Mouse (Mus musculus): ENCODE measurements at regions not wholly inside any gene's neighbourhood (a gene's known extent, or its start where the extent isn't known, plus 50 kb on each side); places are given as distances from the start of the nearest gene placed in this dataset.

DNA sequence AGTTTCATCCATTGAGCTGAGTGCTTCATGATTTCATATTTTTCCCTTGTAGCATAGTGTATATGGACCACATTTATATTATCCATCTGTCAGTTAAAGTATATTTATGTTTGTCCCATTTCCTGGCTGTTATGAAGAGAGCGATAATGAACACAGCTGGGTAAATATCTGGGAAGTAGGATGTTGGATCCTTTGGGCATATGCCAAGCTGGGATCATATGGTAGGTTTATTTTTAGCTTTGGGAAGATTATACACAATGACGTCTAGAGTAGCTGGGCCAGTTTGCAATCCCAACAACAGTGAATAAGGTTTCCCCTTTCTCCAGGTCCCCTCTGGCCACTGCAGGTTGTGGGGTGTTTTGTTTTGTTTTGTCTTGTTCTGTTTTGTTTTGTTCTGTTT, 164.5 kb downstream of the Gm765 start:
- no peak for DNase-seq (ENCODE audit: low spot score in 2 of 2)

DNA sequence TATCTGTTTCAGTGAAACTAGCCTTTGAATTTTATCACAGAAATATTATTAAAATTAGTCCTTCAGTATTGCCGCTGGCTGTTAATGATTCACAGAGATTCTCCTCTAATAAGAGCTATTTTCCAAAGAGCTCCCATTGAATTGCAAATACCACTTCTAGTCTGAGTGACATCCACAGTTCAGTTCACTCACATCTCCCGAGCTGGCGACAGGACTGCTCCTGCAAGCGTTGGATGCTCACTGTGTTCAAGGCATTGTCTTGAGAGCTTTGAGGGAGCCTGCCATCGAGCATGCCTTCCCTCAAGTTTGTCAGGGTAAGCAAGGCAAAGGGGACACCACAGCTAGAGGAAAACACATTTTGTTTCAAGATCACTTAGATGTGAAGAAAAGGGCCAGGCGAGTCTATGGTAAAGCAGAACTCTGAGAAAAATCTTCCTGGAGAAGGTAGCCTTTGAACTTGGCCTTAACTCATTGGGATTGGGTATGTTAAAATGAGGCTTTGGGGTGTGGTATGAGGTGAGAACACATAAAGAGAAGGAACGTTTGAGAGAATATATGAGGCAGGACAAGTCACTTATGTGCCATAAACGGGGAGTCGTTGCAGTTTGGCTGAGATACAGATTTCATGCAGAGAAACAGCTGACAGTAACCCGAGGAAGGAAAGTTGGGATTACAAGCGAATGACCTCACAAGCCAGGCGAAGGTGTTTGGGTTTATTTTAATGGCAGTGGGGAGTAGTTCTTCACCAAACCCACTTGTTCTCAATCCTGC, 193.3 kb downstream of the Gm765 start:
- DNase-seq (ENCODE audit: low spot score in 2 of 2), result no peak

- DNase-seq (ENCODE audit: low spot score in 2 of 2), result no peak
Observed at GRCm38 (mm10) chr6:98147855-98148254, 194.7 kb downstream of the Gm765 start.

DNA sequence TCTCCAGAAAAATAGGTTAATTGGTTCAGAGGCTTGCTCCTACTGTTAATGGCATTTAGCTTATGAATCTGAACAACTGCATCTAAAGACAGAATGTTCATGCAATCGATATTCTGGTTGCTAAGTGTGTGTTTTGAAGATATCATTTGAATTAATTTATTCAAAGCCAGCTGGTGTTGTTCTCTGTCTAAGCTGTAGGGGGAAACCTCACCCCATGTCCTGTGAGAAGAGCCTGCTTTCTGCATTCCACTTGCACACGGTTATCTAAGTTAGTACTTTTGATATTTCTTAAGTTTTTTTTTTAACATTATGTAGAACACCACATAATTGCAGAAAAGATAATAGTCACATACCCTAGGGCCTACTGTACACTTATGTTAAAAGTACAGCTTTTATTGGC, 209.6 kb downstream of the Gm765 start:
- DNase-seq (ENCODE audit: low spot score in 2 of 2), result peak; percentile 78 to 79

GRCm38 (mm10) chr6:98125434-98125833, 217.1 kb downstream of the Gm765 start:
- no peak for DNase-seq (ENCODE audit: low spot score in 2 of 2)

- DNase-seq (ENCODE audit: low spot score in 2 of 2), result no peak
Observed at GRCm38 (mm10) chr6:98118355-98119150, 224.0 kb downstream of the Gm765 start.

- no peak for DNase-seq (ENCODE audit: low spot score in 2 of 2)
Observed at GRCm38 (mm10) chr6:98114327-98115134, 228.0 kb downstream of the Gm765 start.

DNA sequence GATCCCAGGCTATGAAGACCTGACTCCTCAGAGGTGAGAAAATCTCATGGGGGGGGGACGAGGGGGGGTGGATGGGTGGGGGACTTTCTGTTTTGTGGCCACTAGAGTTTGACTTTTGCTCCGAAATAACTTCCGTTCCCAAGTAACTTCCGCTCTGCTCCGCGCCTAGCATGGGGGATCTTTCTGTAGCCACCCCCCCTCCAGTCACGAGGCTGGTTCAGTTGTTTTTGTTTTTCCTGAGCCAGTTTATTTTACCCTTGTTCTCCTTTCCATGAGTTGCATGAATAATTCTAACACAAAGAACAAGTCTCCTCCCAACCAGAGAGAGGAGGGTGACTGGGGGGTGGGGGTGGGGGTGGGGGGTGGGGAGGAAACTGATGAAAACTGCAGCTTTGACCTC, 228.8 kb downstream of the Gm765 start:
- no peak for DNase-seq (ENCODE audit: low spot score in 2 of 2)

DNA sequence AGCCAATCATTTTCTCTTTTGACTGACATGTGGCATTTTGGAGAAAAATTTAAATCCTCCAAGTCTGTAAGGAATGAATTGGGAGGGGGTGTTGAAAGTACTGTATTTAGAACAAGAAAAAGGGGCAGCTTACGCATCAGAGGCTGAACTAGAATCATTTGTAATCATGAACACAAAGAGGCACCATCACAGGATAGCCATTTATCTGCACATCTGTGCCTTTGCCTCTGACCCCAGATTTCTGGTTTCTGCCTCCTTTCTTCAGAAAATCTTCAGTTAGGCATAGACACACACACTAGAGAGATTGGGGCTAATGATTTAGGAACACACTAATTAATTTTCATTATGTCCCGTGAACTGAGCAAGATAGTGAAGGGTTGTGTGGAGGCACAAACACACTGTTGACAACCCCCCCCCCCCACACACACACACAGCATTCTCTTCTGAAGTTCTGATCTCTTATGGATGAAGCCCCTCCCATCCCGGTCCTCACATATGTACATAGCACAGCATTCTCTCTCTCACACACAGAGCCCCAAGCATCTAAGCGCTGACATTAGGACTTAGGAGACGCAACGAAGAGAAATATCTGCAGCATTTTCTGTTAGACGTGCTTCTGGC, 229.9 kb downstream of the Gm765 start:
- DNase-seq (ENCODE audit: low spot score in 2 of 2), result no peak

DNA sequence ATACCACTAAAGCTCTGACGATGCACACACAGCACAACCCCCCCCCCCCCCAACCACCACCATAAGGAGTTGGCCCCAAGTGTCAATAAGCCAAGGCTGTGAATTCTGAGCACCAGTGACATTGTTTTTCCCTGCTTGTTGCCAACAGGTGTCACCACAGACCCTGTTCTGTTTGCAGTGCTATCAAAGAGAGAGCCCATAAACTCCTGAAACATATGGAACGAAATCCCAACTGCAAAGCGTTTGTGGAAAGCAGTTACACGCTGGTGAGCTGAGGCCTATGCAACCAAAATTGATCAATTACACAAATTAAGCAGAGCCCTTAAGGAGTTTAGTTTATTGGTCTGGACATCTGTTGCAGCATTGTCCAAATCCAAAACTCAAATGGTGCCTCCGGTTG, 235.4 kb downstream of the Gm765 start:
- DNase-seq (ENCODE audit: low spot score in 2 of 2), result peak; percentile 33 to 43

DNA sequence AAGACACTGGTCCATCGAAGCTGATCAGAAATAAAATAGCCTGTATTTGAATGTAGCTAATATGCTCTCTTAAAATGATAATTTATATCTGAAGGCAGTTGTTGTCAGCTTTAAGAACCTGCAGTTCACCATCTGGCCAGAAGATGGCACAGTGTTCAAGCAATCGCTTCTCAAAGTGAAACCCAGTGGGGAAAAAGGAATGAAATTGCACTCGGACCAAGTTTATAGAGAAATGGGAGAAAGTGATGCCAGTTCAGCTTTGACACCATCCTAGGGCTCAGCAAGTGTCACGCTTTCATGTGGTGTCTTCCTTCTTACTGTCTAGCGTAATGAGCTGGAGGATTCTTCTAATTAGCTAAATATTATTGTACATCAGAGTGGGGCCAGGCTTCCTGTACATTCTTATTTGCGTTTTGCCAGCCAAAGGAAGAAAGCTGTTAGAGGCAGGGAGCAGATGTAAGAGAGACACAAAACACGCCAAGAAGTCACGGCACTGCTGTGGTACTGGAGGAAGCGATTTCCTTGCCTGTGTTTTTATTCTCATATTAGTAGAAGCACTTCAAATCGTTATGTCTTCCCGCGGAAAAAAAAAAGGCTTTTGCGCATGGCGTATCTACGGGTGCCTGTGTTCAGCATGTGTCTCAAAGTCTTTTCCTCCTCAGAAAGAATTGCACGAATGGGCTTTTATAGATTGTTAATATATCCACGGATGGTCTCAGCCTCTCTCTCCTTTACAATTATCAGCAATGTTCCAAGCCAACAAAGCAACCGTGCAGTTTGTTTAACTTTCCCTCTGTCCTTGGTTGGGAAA, 237.1 kb downstream of the Gm765 start:
- DNase-seq (ENCODE audit: low spot score in 2 of 2), result peak; percentile 87 to 92

GRCm38 (mm10) chr6:98104432-98104831, 238.1 kb downstream of the Gm765 start:
- DNase-seq (ENCODE audit: low spot score in 2 of 2), result no peak

DNA sequence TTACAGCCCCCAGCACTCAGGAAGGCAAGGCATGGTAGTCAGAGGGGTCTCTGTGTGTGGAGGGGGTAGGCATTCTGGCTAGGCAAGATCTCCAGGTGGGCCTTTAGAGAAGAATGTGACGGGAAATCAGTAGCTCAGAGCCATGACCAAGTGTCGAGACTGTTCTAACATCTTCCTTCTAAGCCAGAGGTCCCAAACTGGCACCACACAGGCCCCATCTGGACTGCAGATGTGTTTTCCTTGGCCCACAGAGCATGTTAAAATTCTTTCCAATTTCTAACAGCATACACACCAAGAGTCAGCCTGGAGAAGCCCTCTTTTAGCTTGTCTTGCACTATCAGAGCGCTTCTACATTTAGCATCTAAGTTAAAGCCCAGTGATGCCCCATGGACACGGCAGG, 241.5 kb downstream of the Gm765 start:
- no peak for DNase-seq (ENCODE audit: low spot score in 2 of 2)

DNA sequence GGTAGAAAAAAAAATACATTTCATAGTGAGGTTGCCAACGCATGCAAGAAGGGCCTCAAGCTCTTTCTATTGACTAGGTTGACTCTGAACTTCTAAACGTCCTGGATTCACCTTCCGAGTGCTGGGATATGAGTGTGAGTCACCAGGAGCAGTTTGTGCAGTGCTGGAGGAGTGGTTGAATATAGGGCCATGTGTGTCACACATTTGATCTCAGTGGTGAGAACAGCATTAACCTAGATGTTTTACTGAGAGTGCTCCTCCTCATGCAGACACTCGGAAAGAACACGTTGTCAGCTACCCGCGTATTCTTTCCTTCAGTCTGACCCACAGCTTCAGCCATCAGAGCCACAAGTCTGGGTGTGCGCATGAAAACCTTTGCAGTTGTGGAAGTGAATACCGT, 243.4 kb downstream of the Gm765 start:
- DNase-seq (ENCODE audit: low spot score in 2 of 2), result no peak

DNA sequence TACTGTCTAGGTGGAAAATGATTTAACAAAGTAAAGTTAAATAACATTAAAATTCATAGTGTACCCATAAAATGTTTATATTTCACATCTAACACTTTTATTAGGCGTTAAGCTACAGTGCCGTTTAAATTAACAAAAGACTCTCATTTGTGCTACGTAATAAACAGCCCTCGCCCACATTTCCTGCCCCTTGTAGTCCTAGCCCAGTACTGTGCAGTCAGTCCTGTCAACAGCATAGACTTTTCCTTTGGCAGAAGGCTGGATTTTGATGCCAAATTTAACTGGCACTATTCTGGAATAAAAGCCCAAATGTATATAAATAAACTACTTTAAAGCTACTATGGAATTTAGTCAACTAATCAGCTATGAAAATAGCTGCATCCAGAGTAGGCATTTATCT, 247.3 kb downstream of the Gm765 start:
- no peak for DNase-seq (ENCODE audit: low spot score in 2 of 2)

- DNase-seq (ENCODE audit: low spot score in 2 of 2), result peak; percentile 55 to 62
Observed at GRCm38 (mm10) chr6:98089185-98089584, 253.4 kb downstream of the Gm765 start.

DNA sequence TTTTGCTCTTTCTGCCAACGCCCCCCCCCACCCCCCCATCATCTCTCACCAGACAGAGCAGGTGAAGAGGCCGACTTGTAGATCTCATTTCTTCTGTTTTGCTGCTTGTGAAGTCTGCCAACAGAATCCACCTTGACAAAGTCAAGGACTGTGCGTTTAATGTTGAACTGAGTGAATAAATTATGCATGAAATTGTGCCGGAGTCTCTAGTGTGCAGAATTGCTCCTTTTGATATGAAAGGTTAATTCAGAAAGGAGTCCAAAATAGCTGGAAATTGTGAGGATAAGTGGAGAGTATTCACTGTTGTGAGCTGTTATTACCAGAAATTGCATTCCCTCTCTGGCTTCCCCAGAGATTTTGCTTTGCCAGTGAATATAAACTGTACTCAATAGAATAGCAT, 262.5 kb downstream of the Gm765 start:
- no peak for DNase-seq (ENCODE audit: low spot score in 2 of 2)
